10 mouse cellular contexts compared by ENCODE assay signal in the genomic region with DNA sequence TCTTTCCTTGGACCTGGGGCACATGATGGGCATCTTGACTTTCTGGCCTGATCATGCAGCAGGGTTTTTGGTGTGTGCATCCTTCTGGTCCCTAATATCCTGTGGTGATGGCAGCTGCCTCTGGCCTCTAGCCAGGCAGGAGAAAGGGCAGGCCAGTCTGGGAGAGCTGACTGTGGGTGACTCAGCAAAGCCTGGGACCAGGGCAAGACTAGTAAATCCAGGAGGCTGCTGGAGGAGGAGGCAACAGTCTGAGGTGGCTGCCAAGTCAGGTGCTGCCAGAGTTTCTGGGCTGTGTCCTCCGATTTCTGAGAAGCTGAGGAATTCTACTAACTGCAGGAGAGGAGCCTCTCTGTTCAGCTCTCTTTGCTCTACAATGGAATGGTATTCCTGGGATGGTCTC. TPM values are rescaled to one million over a fixed set of nuclear protein-coding genes. Genes with fewer than 3 reads are reported as not detected.
A peak's percentile ranks its signal among the peaks of the same experiment; 100 is the strongest.
DNase-seq lines count a peak whose midpoint lies in the region; ATAC-seq lines count a peak whose summit lies in the region.
"Had no signal": no experiment of that assay in that cellular context is flagged by ENCODE, and none has a peak within 500 bp of the region (broad histone marks: within the 10 kb centered on the region; RNA-seq: fewer than 3 reads in every experiment).

No protein-coding gene starts in this region.

- no peak overlapping the region for H3K27ac ChIP-seq in kidney, embryonic 16.5 days (ENCODE audit: low read length)
- H3K27ac ChIP-seq: neural tube, embryonic 15.5 days had no signal

- no peaks in the 10 kb centered on the region for H3K27me3 ChIP-seq in kidney, embryonic 16.5 days (ENCODE audit: insufficient read depth, low read length)
- H3K27me3 ChIP-seq: neural tube, embryonic 15.5 days had no signal

- ATAC-seq in kidney, embryonic 16.5 days (ENCODE audit: low FRiP score, low TSS enrichment), result no peak

- no peaks in the 10 kb centered on the region for H3K4me1 ChIP-seq in kidney, embryonic 16.5 days (ENCODE audit: insufficient read depth, low read length)

- no peak overlapping the region for H3K4me2 ChIP-seq in kidney, embryonic 16.5 days (replicated peaks; ENCODE audit: low read depth, low read length)
- H3K4me2 ChIP-seq: neural tube, embryonic 15.5 days had no signal

- H3K9ac ChIP-seq in kidney, embryonic 16.5 days (replicated peaks; ENCODE audit: low read length), result no peak overlapping the region
- H3K9ac ChIP-seq: neural tube, embryonic 15.5 days had no signal

- H3K36me3 ChIP-seq in kidney, embryonic 16.5 days (ENCODE audit: insufficient read depth, low read length), result no peaks in the 10 kb centered on the region
- H3K36me3 ChIP-seq: neural tube, embryonic 15.5 days had no signal

- 69% methylated on average over 1 of the region's 1 CpGs for WGBS in kidney, embryonic 16.5 days

- DNase-seq in kidney, adult 11 months, result peak; percentile 91
- DNase-seq in 416B (ENCODE audit: low read depth), result peak; percentile 37
- DNase-seq in adrenal gland, adult 2 months, result peak; percentile 90
- peak; percentile 94 to 98 for DNase-seq in cerebellum, postnatal 14 days
- DNase-seq in thymus, adult 18-20 months, result no peak
- no peak for DNase-seq in left cerebral cortex, postnatal 25 days (ENCODE audit: low spot score in 2 of 2)
- no peak for DNase-seq in frontal cortex, postnatal 36 days (ENCODE audit: low spot score in 2 of 2)

- intact Hi-C loops in left cerebral cortex, postnatal 25 days (cut with DNase I), result no loop called here

- no peak overlapping the region for H3K4me3 ChIP-seq in kidney, embryonic 16.5 days (ENCODE audit: low read length)
- H3K4me3 ChIP-seq: neural tube, embryonic 15.5 days had no signal

- no peaks in the 10 kb centered on the region for H3K9me3 ChIP-seq in kidney, embryonic 16.5 days (ENCODE audit: low read length)
- H3K9me3 ChIP-seq: neural tube, embryonic 15.5 days had no signal

RNA-seq across cellular contexts. Expression of a gene that starts 3.3 kb away (rescaled TPM):
- 27.4 and 27.7 TPM in 2 replicates for polyA plus RNA-seq in kidney, embryonic 16.5 days (2015; fragmentation: Nextera tagmentation; extraction: Ambion mirVana)
- under 1 TPM; 0.37 to 0.45 TPM for total RNA-seq in adrenal gland, adult 2 months (2021)
- 0.11 and 0.32 TPM in 2 replicates for polyA plus RNA-seq in adrenal gland, adult 2 months (2012; rRNA removed)
- under 1 TPM; 0.18 to 0.21 TPM for total RNA-seq in left cerebral cortex, postnatal 25 days (2021)
- total RNA-seq: heart, postnatal 14 days had no signal

Comparison
In these comparisons a context has a peak if more than half of its experiments do, and no peak if none do; other contexts are left out.
1. DNase-seq: peak in kidney, adult 11 months (single experiment), 416B (single experiment), adrenal gland, adult 2 months (single experiment) and cerebellum, postnatal 14 days (2 of 2); none in thymus, adult 18-20 months (0 of 2), left cerebral cortex, postnatal 25 days (0 of 2) and frontal cortex, postnatal 36 days (0 of 2).